Mouse (Mus musculus) lung, postnatal 25 days (tissue): ENCODE measurements around the gene Baiap2l2.

Source experiments
- DNase-seq: peaks from one replicate; pipeline ENCODE4 v3.0.0; 2022; ENCODE audit warnings: low spot score

Baiap2l2 gene

GRCm38 (mm10) chr15:79299563-79300155 is 14.3 kb upstream of the Baiap2l2 start:
- DNase-seq, result no peak

- DNase-seq, result peak; percentile 51
These were observed 13.2 kb upstream of the Baiap2l2 start for GRCm38 (mm10) chr15:79298553-79298952.

DNA sequence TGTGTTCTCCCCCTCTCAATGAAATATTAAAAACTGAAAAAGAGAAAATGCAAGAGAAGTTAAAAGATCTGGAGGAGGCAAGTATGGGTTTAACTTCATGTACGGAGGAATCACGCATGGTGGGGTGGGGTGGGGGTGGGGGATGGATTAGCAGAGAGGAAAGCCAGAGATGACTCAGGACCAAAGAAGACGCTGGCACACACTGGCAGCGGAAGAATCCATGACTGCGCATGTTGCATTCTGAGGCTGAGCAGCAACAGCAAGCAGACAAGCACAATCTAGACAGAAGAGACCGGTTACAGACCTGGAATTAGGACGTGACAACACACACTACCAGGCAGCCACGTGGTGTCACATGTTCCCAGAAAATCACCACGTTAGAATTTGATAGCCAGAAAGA is 7.4 kb upstream of the Baiap2l2 start:
- no peak for DNase-seq

- no peak for DNase-seq
These were observed 5.0 kb upstream of the Baiap2l2 start for GRCm38 (mm10) chr15:79290340-79290739.

GRCm38 (mm10) chr15:79289441-79289840 is 4.1 kb upstream of the Baiap2l2 start:
- DNase-seq, result no peak

DNA sequence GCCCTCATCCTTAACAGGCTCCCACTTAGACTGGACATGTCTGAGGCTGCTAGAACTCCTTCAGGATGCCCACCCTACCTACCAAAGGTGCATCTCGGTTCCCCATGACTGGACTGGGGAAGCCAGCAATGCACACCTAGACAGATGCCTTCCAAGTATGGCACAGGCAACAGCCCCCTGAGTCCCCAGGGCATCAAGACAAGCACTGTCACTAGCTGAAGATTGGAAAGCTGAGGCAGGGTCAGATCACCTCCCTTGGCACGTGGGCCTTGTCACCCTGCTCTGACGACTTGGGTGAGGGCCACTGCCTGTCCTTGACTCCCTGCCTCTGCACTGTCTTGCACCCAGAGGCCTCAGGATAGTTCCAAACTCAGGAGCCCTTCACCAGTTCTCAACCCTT is 3.0 kb upstream of the Baiap2l2 start:
- no peak for DNase-seq

GRCm38 (mm10) chr15:79287091-79287490 is 1.8 kb upstream of the Baiap2l2 start:
- no peak for DNase-seq

DNA sequence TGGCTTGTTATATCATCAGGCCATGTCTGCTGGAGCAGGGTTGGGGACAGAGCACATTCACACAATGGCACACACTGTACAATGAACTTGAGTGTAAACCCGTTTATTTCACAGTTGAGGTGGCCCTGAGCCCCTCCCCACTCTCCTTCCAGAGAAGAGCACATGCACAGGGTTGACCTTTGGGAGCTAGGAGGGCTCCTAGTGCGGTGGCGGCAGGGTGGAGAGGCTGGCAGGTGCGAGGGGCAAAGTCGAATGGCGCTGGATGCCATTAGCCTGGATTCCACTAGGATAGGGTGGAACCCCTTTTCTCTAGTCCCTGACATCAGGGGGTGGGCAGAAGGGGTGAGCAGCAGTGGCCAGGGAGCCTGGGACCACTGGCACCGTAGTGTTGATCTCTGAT is 804 bp upstream of the Baiap2l2 start:
- DNase-seq, result no peak

- DNase-seq, result no peak
These were observed 2.0 kb downstream of the Baiap2l2 start for GRCm38 (mm10) chr15:79283371-79283770.

- DNase-seq, result no peak
These were observed 2.9 kb downstream of the Baiap2l2 start for GRCm38 (mm10) chr15:79282434-79282833.

DNA sequence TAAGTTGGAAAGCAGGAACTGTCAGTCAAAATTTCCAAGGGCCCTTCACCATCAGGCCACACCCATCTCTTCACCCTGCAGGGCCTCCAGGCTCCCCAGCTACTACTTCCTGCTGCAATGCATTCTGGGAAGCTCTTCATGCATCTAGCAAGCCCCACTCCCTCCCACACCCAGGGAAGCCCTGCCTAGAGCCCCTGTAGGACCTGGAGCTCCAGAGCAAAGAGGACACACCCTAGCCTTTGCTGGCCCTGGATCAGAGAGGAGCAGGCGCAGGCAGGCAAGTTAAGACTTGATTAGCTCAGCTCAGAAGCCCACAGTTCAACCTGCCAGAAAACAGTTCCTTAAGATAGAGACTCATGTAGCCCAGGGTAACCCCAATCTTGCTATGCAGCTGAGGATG is 3.9 kb downstream of the Baiap2l2 start:
- peak; percentile 81 for DNase-seq

GRCm38 (mm10) chr15:79280850-79281249 is 4.5 kb downstream of the Baiap2l2 start:
- DNase-seq, result peak; percentile 41

GRCm38 (mm10) chr15:79280209-79280608 is 5.1 kb downstream of the Baiap2l2 start:
- DNase-seq, result peak; percentile 31

DNA sequence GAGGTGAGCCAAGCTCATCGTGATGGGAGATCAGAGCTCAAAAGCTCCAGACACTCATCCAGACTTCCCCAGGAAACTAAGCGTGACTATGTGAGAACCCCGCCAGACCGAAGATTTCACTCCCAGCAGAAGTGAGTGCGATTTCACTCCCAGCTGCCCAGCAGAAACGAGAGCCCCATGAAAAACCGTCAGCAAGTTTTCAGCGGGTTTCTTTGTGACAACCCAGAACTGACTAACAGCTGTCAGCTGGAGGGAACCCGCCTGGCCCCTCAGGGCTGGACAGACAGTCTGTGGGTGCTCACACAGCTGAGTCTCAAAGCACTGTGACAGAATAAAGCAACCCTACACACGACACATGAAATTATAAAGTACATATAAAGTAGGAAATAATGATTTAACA is 7.6 kb downstream of the Baiap2l2 start:
- DNase-seq, result no peak

- no peak for DNase-seq
These were observed 12.3 kb downstream of the Baiap2l2 start for GRCm38 (mm10) chr15:79273020-79273419.

DNA sequence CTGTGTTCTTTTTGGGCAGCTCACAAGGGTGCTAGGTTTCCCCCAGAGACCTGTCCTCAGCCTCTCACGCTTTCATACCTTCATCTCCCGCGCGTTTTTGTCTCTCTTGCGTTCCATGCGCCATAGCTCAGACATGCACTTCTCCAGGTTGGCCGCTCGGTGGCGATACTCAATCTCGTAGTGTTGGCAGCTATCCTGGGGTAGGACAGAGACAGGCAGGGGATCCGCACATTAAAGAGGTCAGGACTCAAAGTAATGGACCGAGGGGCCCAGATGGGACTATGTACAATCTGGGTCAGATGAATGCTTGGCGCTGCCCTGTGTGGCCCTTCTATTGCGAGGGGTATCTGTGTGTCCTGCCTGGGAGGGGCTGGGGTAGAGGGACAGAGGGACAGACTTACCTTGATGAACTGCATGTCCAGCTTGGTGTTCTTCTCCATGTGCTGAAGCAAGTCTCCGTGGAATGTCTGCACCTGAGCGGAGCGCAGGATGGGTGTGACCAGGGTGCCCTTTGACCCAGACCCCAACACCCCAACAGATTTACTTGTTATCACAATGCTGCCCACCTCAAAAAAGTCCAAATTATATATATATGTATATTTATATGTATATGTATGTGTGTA is 14.1 kb downstream of the Baiap2l2 start:
- DNase-seq, result peak; percentile 50

- DNase-seq, result peak; percentile 87
These were observed 14.8 kb downstream of the Baiap2l2 start for GRCm38 (mm10) chr15:79270317-79271123.

GRCm38 (mm10) chr15:79268521-79268920 is 16.8 kb downstream of the Baiap2l2 start:
- no peak for DNase-seq

DNA sequence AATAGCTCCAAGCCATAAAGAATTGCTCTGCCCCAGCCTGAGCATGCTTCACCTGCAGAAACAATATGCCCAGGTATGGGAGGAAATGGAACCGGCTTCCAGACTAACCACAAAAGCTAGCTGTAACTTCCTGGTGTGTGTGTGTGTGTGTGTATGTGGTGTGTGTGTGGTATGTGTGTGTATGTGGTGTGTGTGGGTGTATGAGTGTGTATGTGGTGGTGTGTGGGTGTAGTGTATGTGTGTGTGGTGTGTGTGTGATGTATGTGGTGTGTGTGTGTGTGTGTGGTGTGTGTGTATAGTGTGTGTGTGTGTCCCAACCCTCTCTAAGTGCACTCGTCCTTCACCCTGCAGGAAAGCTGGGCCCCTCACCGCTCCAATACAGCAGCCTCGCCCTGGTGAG is 20.0 kb downstream of the Baiap2l2 start:
- DNase-seq, result no peak

DNA sequence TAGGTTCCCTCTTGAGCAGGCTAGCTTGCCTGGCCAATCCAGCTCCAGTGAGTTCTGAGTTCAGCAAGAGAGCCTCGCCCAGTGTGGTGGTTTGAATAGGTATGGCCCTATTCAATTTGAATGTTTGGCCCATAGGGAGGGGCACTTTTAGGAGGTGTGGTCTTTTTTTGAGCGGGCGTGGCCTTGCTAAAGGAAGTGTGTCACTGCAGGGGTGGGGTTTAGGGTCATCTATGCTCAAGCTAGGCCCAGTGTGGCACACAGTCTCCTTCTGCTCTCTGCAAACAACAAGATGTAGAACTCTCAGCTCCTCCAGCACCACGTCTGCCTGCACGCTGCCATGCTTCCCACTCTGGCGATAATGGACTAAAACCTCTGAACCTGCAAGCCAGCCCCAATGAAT is 21.6 kb downstream of the Baiap2l2 start:
- DNase-seq, result no peak

- DNase-seq, result no peak
These were observed 22.5 kb downstream of the Baiap2l2 start for GRCm38 (mm10) chr15:79262786-79263309.

DNA sequence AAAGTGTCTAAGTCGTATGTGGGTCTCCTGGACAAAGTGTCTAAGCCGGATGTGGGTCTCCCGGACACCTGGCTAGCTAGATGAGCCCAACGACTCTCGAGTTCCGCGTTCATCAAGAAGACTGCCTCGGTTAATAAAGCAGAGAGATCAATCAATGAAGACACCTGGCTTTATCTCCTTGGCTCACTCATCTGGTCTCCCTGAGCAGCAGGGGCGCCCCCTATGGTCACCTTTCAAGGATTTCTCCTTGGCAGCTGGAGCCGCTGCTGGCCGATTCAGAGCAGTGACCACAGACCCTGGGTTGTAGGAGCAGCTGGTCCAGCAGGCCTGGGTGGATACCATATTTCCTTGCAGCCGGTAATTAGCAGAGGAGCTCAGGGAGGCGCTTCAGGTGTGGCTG is 23.0 kb downstream of the Baiap2l2 start:
- no peak for DNase-seq

DNA sequence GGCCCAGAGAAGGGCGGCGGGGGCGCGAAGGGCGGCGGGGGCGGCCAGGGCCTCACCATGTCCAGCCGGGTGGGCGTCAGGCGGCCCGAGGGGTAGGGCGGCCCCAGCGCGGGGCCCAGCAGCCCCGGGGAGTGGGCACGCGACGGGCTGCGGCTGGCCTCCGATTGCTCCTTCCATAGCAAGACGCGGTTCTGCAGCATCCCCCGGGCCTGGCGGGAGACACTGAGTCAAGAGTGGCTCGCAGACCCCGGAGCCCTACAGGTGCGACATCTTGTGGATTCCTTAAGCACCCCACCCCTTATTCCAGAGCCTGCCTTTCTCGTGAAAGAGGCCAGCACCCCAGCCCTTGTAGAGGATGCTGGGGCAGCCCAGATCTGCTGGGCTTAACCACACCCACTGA is 23.6 kb downstream of the Baiap2l2 start:
- no peak for DNase-seq
